Mouse (Mus musculus): ENCODE data around the gene Ahcyl1. TPM values are rescaled to one million over a fixed set of nuclear protein-coding genes. Genes with fewer than 3 reads are reported as not detected.
"Not testable (repeated sequence)": the region's sequence is repeated elsewhere in the genome, so short reads cannot be mapped to it uniquely, and the experiment has no call there.

Ahcyl1 gene
- total RNA-seq, 2 experiments from 2014 or later, result 80.0 to 81.1 TPM

GRCm38 (mm10) chr3:107659000-107659399 lies 37.4 kb downstream of the Ahcyl1 start:
- intact Hi-C loops (cut with DNase I), result no loop called here
- DNase-seq (ENCODE audit: low spot score), result no peak

- no peak for DNase-seq (ENCODE audit: low spot score)
- intact Hi-C loops (cut with DNase I), result no loop called here
Measured at GRCm38 (mm10) chr3:107656888-107657287, 39.5 kb downstream of the Ahcyl1 start.

- no peak for DNase-seq (ENCODE audit: low spot score)
- intact Hi-C loops (cut with DNase I), result no loop called here
Measured at GRCm38 (mm10) chr3:107656151-107656550, 40.2 kb downstream of the Ahcyl1 start.

- DNase-seq (ENCODE audit: low spot score), result no peak
- intact Hi-C loops (cut with DNase I), result no loop called here
Measured at GRCm38 (mm10) chr3:107655491-107655890, 40.9 kb downstream of the Ahcyl1 start.

DNA sequence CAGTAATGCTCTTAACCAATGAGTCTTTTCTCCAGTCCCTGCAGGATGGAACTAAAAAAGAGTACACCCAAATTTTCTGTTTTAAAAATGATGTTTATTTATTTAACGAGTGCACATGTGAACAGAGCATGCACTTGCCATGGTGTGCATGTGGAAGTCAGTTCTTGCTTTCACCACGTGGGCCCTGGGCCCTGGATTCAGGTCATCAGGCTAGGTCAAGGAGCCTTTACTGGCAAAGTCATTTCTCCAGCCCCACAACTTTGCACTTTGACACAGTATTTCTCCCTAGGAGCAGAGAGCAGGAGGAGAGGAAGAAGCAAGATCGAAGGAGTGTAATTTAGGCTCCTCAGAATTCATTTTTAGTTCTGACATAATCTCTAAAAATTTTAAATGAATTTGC lies 41.5 kb downstream of the Ahcyl1 start:
- no peak for DNase-seq (ENCODE audit: low spot score)
- intact Hi-C loops (cut with DNase I), result no loop called here

- intact Hi-C loops (cut with DNase I), result no loop called here
- DNase-seq (ENCODE audit: low spot score), result no peak
Measured at GRCm38 (mm10) chr3:107652968-107653367, 43.4 kb downstream of the Ahcyl1 start.

DNA sequence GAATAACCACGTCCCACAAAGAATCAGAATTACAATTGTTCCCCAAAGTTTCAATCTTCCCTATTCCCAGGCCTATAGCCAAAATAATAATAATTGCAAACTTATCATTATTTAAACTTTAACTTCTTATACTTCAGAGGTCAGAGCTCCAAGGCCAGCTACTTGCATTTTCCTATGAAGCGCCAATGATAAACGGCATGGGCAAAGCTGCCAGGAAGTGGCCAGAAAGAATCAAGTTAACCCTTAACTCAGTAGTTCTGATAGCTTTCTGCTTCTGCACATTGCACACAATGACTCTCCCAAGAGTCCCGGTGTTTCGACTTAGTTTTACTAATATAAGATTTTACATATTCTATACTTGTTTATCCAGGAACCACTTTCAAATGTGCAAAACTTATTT lies 46.1 kb downstream of the Ahcyl1 start:
- DNase-seq (ENCODE audit: low spot score); intact Hi-C loops (cut with DNase I): not testable (repeated sequence)

DNA sequence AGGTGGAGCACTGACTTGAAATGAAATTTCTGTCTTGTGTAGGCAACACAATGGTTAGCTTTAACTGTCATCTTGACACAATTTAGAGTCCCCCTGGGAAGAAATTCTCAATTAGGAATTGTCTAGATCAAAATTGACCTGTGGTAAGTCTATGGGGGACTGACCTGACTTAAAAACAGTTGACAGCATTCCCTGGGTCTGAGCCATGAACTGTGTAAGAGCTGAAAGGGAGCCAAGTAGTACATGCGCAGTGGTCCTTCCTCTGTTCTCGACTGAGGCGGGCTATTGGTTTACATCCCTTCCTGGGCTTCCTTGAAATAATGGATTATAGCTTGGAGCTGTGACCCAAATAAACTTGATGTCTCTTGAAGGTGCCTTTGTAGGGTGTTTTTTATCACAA lies 49.4 kb downstream of the Ahcyl1 start:
- DNase-seq (ENCODE audit: low spot score), result no peak
- intact Hi-C loops (cut with DNase I), result no loop called here

DNA sequence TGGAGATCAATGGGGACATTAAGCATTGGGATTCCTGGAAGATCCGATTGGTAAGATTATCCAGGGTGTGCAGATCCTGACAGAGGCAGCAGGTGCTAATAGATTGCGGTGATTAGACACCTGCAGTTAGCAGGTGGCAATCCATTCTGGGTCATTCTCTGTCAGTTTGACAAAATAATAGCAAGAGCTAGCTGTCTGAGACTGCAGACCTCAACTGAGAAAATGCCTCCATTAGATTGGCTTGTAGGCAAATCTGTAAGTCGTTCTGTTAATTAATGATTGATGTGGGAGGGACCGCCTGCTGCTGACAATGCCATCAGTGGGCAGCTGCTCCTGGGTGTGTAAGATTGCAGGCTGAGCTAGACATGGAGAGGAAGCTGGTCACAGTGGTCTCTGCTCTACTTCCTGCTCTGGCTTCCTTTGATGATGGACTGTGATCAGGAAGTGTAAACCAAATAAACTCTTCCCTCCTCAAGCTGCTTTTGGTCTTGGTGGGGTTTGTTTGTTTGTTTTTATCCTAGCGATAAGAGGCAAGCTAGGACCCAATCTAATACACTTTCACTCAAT lies 58.7 kb downstream of the Ahcyl1 start:
- no peak for DNase-seq (ENCODE audit: low spot score)
- intact Hi-C loops (cut with DNase I), result loop anchor here (10.0 kb wide), 1 partner anchor 427 kb away; no protein-coding TSS in a partner anchor

DNA sequence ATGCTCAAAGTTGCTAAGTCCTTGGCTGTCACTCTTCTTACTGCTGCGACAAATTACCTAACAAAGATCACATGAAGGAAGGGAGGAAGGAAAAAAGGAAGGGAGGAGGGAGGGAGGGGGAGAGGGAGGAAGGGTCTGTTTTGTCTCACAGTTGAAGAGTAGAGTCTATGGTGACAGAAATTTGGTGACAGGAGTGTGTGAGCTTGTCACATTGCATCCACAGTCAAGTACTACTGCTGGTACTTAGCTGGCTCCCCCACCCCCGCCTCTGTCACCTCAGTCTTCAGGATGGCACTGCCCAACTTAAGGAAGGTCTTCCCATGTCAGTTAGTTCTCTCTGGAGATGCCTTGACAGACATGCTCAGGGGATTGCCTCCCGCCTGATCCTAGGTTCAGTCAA lies 60.1 kb downstream of the Ahcyl1 start:
- intact Hi-C loops (cut with DNase I), result loop anchor here (10.0 kb wide), 1 partner anchor 429 kb away; no protein-coding TSS in a partner anchor

GRCm38 (mm10) chr3:107635836-107636235 lies 60.5 kb downstream of the Ahcyl1 start:
- intact Hi-C loops (cut with DNase I), result loop anchor here (10.0 kb wide), 1 partner anchor 429 kb away; no protein-coding TSS in a partner anchor
- no peak for DNase-seq (ENCODE audit: low spot score)

More for the DNA sequence above, 60.1 kb downstream of the Ahcyl1 start:
- DNase-seq (ENCODE audit: low spot score), result no peak

GRCm38 (mm10) chr3:107633906-107634305 lies 62.5 kb downstream of the Ahcyl1 start:
- no peak for DNase-seq (ENCODE audit: low spot score)
- intact Hi-C loops (cut with DNase I), result loop anchor here (10.0 kb wide), 1 partner anchor 431 kb away; no protein-coding TSS in a partner anchor

- DNase-seq (ENCODE audit: low spot score), result no peak
- intact Hi-C loops (cut with DNase I), result loop anchor here (10.0 kb wide), 1 partner anchor 432 kb away; no protein-coding TSS in a partner anchor
Measured at GRCm38 (mm10) chr3:107632786-107633185, 63.6 kb downstream of the Ahcyl1 start.

- DNase-seq (ENCODE audit: low spot score), result peak; percentile 89
- intact Hi-C loops (cut with DNase I), result loop anchor here (10.0 kb wide), 1 partner anchor 433 kb away; no protein-coding TSS in a partner anchor
Measured at GRCm38 (mm10) chr3:107631523-107631958, 64.8 kb downstream of the Ahcyl1 start, which contains the start of gene Strip1. Gene Strip1, minus strand, starts transcription at chr3:107631694.

DNA sequence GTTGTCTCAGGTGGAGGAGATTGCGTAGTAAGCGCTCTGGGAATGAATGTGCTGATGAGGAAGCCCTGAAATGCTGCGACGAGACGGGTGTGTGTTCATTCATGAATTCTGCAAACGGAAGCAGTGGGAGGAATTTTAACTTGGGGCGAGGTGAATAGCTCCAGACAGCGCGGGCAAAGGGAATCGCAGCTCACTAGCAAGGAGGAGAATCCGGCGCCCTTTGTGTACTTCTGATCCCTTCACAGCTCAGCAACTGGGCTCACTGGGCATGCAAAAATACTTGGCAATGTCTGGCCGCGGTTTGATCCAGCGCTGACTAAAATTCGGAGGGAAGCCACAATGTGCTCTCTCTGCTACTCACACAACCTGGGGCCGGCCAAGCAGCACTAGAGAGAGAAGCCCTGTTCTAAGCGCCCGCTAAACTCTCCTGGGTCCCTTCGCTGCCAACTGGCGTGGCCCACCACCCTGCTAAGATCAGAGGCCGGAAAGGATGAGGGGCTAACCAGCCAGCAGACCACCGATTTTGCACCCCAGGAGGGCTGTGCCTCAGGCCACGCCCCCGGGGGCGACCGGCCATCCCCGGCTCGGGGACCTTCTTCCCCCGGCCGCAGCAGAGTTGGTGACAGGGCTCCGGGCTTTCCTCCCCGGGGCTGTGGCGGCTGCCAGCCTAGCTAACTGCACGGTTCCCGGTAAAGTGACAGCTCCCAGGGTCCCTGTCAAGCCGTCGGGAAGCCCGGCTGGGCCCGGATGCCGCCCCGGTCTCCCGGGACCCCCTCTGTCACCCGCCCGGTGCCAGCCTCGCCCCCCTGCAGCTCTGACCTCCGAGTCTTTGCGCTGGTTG lies 65.5 kb downstream of the Ahcyl1 start, which contains the start of gene Gm10961:
TSS of gene Gm10961 (plus strand) at position 641 of the 841 bp plus-strand sequence.
- no peak for DNase-seq (ENCODE audit: low spot score)

DNA sequence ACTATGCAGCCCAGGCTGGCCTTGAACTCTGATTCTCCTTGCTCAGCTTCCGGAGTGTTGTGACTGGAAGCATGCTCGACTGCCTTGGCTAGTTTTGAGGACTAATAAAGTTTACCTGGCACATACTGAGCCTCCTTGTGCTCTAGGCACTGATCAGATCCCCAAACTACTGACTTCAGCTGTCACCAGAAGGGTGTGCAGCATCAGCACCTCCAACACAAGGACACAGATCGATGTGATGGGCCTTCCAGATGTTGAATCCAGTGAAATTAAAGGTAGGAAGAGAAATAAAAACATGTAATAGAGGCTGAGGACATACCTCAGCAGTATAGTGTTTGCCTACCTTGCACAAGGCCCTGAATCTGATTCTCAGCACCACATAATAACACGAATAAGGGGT lies 66.9 kb downstream of the Ahcyl1 start:
- intact Hi-C loops (cut with DNase I), result loop anchor here (10.0 kb wide), 1 partner anchor 125 kb away; no protein-coding TSS in a partner anchor
- DNase-seq (ENCODE audit: low spot score), result no peak

More for the DNA sequence above, 65.5 kb downstream of the Ahcyl1 start, which contains the start of gene Gm10961:
- intact Hi-C loops (cut with DNase I), result loop anchor here (10.0 kb wide), 1 partner anchor 434 kb away; no protein-coding TSS in a partner anchor

GRCm38 (mm10) chr3:107628551-107628950 lies 67.8 kb downstream of the Ahcyl1 start:
- no peak for DNase-seq (ENCODE audit: low spot score)
- intact Hi-C loops (cut with DNase I), result loop anchor here (10.0 kb wide), 1 partner anchor 126 kb away; no protein-coding TSS in a partner anchor

GRCm38 (mm10) chr3:107627641-107628040 lies 68.7 kb downstream of the Ahcyl1 start:
- no peak for DNase-seq (ENCODE audit: low spot score)
- intact Hi-C loops (cut with DNase I), result loop anchor here (10.0 kb wide), 1 partner anchor 127 kb away; no protein-coding TSS in a partner anchor

GRCm38 (mm10) chr3:107626751-107627150 lies 69.6 kb downstream of the Ahcyl1 start:
- no peak for DNase-seq (ENCODE audit: low spot score)
- intact Hi-C loops (cut with DNase I), result loop anchor here (10.0 kb wide), 1 partner anchor 128 kb away; no protein-coding TSS in a partner anchor

DNA sequence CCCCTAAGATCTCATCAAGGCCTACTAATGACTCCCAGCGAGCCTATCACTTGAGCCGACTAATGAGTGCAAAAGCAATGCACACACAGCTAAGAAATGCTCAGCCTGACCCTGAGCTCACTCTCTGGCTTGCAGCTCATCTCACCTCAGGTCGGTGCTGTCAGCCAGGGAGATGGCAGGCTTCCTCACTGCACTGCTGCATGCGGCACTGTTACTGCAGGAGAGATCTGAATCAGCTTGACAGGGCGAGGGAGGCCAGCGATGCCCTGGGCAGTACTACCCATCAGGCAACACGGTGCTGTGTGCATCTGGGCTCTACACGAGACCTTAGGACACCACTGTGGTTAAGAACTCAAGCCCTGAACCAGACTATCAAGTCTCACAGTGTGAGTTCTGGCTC lies 70.8 kb downstream of the Ahcyl1 start:
- intact Hi-C loops (cut with DNase I), result loop anchor here (10.0 kb wide), 1 partner anchor 129 kb away; no protein-coding TSS in a partner anchor
- no peak for DNase-seq (ENCODE audit: low spot score)

Data from heart, postnatal 25 days (tissue).